Mouse (Mus musculus) forebrain, postnatal 0 days (tissue): Measurements from ENCODE around the gene Nfkbie. TPM values are rescaled to one million over a fixed set of nuclear protein-coding genes. Genes with fewer than 3 reads are reported as not detected.
A peak's percentile ranks its signal among the peaks of the same experiment; 100 is the strongest.

Experiments used
- ATAC-seq: fragments of 200-750 bp; cut with Nextera tagmentation; 2 replicates; pipeline ENCODE4 v1.8.0; 2017; ENCODE audit warnings: mild to moderate bottlenecking, moderate library complexity
- DNase-seq: peaks from one replicate; pipeline ENCODE4 v3.0.0-alpha.2; 2015
- H3K27ac ChIP-seq: fragments of 300-500 bp; sonication (generic); 2 replicates; pipeline ENCODE4 v1.5.1; 2014; ENCODE audit warnings: low read depth, mild to moderate bottlenecking, antibody characterized with exemption, low read length, moderate library complexity, mixed read lengths
- H3K27me3 ChIP-seq: fragments of 300-500 bp; sonication (generic); 2 replicates; pipeline ENCODE4 v1.6.1; 2014; ENCODE audit warnings: mild to moderate bottlenecking, low read length, mixed read lengths; ENCODE audit not compliant: insufficient read depth
- H3K36me3 ChIP-seq: fragments of 300-500 bp; sonication (generic); 2 replicates; pipeline ENCODE4 v1.6.1; 2014; ENCODE audit warnings: mild to moderate bottlenecking, moderate library complexity; ENCODE audit not compliant: insufficient read depth
- H3K4me1 ChIP-seq: fragments of 300-500 bp; sonication (generic); 2 replicates; pipeline ENCODE4 v1.6.1; 2014; ENCODE audit warnings: antibody characterized with exemption; ENCODE audit not compliant: insufficient read depth
- H3K4me2 ChIP-seq: fragments of 300-500 bp; sonication (generic); 2 replicates; pipeline ENCODE4 v1.6.1; 2014; ENCODE audit warnings: low read depth, mild to moderate bottlenecking, moderate library complexity
- H3K4me3 ChIP-seq: fragments of 300-500 bp; sonication (generic); 2 replicates; pipeline ENCODE4 v1.5.1; 2014; ENCODE audit warnings: low read depth, low read length, mixed read lengths
- H3K9ac ChIP-seq: fragments of 300-500 bp; sonication (generic); 2 replicates; pipeline ENCODE4 v1.6.1; 2014; ENCODE audit warnings: mild to moderate bottlenecking
- H3K9me3 ChIP-seq: fragments of 300-500 bp; sonication (generic); 2 replicates; pipeline ENCODE4 v1.6.1; 2016; ENCODE audit warnings: low read length
- CTCF ChIP-seq: sonication (generic); IDR thresholded peaks from 2 replicates; pipeline ENCODE4 v1.5.1; 2016; ENCODE audit warnings: antibody characterized with exemption, control low read depth, low read depth
- WGBS: fragments of 180-500 bp; shearing (Covaris S2); extraction: QIAGEN DNeasy Blood & Tissue Kit; methylation state at CpG from one replicate; pipeline ENCODE4 v1.1.7; 2014; 5-methylcytosine and 5-hydroxymethylcytosine counted together
- polyA plus RNA-seq: library from polyadenylated mRNA; unstranded; fragments of >200 nt; fragmentation: Nextera tagmentation; extraction: Ambion mirVana; gene quantifications from 2 replicates; pipeline ENCODE4 v1.2.1, GENCODE M21; 2015
- total RNA-seq: library from RNA; depleted of rRNA; stranded (reverse); fragments of >200 nt; gene quantifications from 2 replicates; pipeline ENCODE4 v1.2.3, GENCODE M21; 2014

The Nfkbie gene
- total and polyA plus RNA-seq, 2 experiments from 2014 or later = 2.7 to 2.8 TPM

DNA sequence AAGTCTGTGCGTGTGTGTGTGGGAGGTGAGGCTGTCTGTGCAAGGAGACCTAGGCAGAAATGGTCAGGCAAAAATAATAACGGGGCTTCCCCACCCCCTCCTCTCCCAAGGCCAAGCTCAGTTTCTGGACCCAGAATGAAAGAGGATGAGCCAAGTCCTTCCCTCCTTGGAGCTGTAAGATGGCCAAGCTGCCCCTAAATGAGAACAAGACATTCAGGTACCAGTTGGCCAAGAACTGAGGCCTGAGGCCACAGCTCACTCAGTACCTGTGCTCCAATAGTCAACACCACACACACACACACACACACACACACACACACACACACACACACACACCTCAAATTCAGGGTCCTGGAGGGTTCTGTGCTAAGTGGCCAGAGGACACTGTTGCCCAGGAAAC is 12.8 kb upstream of the Nfkbie start:
- no peak for TF ChIP-seq CTCF
- Histone ChIP-seq H3K4me1 (peaks cover 4% of the 10 kb centered on the region), H3K4me3 (no peak overlapping the region), H3K27ac (no peak overlapping the region), H3K36me3 (peaks cover 28% of the 10 kb centered on the region), H3K27me3 (no peaks in the 10 kb centered on the region), H3K9me3 (no peaks in the 10 kb centered on the region), H3K9ac (no peak overlapping the region), H3K4me2 (no peak overlapping the region)
- ATAC-seq (no peak), DNase-seq (no peak)
- 69% methylated on average over 2 of the region's 2 CpGs for WGBS

DNA sequence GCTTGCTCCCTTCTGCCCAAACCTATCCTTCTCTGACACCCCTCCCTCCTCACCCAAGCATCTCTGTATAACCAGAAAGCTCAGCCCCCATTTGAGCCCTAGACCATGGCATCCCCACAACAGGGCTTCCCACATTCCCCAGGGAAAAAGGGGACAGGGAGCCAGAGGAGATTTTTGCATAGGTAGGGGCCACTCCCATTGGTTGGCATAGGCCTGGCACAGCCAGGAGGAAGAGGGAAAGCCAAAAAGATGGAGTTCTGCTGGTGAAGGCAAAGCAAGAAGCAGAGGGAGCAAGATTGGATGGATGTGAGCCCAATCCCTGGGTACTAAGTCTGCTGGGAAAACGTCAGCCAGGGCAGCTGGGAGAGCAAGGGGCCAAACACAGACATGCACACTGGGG is 12.4 kb upstream of the Nfkbie start:
- WGBS = 27% methylated on average over 1 of the region's 1 CpGs
- Histone ChIP-seq H3K27ac (no peak overlapping the region), H3K9ac (no peak overlapping the region)

DNA sequence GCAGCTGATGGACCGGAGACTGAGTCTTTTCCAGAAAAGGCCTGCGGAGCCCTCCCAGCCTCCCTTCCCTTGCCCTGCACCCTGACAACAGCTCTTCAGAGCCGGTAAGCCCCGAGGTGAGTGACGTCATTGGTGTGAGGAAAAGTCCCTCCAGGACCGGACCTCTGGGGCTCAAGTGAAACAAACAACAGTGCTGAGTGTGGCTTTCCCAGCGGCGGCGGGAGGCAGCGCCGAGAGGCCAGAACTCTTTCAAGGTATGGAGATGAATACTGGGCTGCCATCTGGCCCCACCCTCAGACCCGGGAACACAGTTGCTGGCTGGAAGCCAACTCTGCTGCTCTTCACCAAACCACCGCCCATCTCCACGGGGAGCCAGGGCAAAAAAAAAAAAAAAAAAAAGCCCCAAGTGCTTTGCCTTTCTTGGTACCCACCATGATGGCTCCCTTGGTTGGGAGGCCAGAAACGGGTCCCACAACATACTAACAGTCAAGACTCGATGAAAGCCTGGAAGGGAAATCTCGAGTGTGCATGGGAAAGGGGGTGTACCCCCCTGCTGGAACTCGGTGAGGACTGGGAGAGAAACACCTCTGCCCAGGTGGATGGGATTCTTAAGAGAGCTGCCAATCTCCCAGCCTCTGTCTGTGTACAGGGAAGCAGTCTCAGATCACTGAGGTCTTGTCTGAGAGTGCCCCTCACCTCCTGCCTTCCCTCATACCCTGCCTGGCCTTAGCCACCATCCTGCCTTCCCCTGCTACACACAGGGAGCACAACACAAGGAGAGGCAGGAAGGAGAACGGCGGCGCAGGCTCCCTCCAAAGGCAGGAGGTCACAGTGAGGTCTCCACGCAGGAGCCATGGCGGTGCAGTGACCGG is 11.3 kb upstream of the Nfkbie start:
- no peak for DNase-seq
- H3K4me1 ChIP-seq = peaks cover 11% of the 10 kb centered on the region
- no peak overlapping the region for H3K4me3 ChIP-seq
- H3K9me3 ChIP-seq = no peaks in the 10 kb centered on the region
- peaks cover 28% of the 10 kb centered on the region for H3K36me3 ChIP-seq
- H3K4me2 ChIP-seq = 0 out of 2 replicates have a peak overlapping the region, but pooled peaks have one; percentile 15
- H3K9ac ChIP-seq = no peak overlapping the region
- no peak for ATAC-seq
- peak overlapping the region; percentile 5; the same call in 1 of the 2 replicates for H3K27ac ChIP-seq
- WGBS = 15% methylated on average over 24 of the region's 24 CpGs
- H3K27me3 ChIP-seq = no peaks in the 10 kb centered on the region
- TF ChIP-seq CTCF = no peak

More for the DNA sequence above, 12.4 kb upstream of the Nfkbie start:
- no peak for TF ChIP-seq CTCF
- no peaks in the 10 kb centered on the region for H3K27me3 ChIP-seq
- peaks cover 8% of the 10 kb centered on the region for H3K4me1 ChIP-seq
- H3K36me3 ChIP-seq = peaks cover 28% of the 10 kb centered on the region
- no peak overlapping the region for H3K4me2 ChIP-seq
- H3K9me3 ChIP-seq = no peaks in the 10 kb centered on the region
- no peak for DNase-seq
- no peak for ATAC-seq
- no peak overlapping the region for H3K4me3 ChIP-seq

DNA sequence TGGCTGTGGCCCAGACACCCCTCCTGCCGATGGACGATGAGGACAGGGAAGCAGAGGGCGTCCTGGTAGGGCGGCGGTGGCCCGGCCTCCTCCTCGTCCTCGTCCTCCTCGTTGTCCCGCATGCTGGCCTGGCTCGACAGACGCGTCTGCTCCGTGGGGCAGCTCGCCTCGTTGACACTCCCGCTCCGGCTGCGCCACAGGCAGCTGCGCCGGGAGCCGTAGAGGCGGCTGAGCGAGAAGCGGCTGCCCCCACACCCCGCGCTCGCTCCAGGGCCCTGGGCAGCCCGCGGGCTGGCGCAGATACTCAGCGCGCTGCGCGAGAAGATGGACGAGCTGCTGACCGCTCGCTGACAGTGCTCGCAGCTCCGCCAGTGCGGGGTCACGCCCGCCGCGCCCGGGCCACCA is 10.6 kb upstream of the Nfkbie start:
- no peaks in the 10 kb centered on the region for H3K9me3 ChIP-seq
- no peak for DNase-seq
- 0 out of 2 replicates have a peak overlapping the region, but pooled peaks have one; percentile 22 for H3K9ac ChIP-seq
- TF ChIP-seq CTCF = no peak
- H3K36me3 ChIP-seq = peaks cover 28% of the 10 kb centered on the region
- 15% methylated on average over 45 of the region's 46 CpGs for WGBS
- H3K4me3 ChIP-seq = no peak overlapping the region
- peaks cover 11% of the 10 kb centered on the region for H3K4me1 ChIP-seq
- H3K4me2 ChIP-seq = peak overlapping the region; percentile 15; the same call in 1 of the 2 replicates
- H3K27me3 ChIP-seq = no peaks in the 10 kb centered on the region
- no peak overlapping the region for H3K27ac ChIP-seq
- no peak for ATAC-seq

DNA sequence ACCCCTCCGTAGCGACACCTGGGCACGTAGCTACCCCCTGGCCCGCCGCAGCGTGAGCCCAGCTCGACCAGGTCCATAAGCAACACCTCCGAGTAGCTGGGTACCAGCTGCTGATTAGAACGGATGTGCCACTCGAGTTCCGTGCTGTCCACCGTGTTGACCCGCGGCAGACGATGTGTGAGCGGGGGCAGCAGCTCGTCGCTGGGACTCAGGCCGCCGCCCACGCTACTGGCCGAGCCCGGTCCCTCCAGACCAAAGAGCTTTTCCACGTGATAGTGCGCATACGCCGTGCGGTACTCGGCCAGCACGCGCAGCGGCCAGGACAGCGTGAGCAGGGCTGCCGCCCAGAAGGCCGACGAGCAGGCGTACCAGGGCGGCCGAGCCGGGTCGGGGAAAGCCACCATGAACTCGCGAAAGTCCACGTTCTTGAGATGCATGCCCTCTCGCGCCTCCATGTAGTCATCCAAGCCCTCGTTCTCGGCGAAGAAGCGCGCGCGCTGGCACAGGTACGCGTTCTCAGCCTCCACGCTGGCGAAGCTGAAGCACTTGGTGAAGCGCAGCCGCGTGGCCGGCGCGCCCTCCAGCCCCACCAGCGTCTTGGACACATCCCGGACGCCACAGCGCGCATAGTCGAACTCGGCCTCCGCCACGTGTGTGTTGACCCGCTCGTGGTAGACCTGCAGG is 10.1 kb upstream of the Nfkbie start:
- WGBS = 17% methylated on average over 73 of the region's 74 CpGs
- H3K27me3 ChIP-seq = no peaks in the 10 kb centered on the region
- no peak for DNase-seq
- H3K4me2 ChIP-seq = peak overlapping the region; percentile 15; the same call in 1 of the 2 replicates
- no peak for TF ChIP-seq CTCF
- H3K4me3 ChIP-seq = no peak overlapping the region
- H3K36me3 ChIP-seq = peaks cover 28% of the 10 kb centered on the region
- H3K4me1 ChIP-seq = peaks cover 11% of the 10 kb centered on the region
- no peak for ATAC-seq
- H3K27ac ChIP-seq = no peak overlapping the region
- H3K9ac ChIP-seq = 0 out of 2 replicates have a peak overlapping the region, but pooled peaks have one; percentile 22
- no peaks in the 10 kb centered on the region for H3K9me3 ChIP-seq

DNA sequence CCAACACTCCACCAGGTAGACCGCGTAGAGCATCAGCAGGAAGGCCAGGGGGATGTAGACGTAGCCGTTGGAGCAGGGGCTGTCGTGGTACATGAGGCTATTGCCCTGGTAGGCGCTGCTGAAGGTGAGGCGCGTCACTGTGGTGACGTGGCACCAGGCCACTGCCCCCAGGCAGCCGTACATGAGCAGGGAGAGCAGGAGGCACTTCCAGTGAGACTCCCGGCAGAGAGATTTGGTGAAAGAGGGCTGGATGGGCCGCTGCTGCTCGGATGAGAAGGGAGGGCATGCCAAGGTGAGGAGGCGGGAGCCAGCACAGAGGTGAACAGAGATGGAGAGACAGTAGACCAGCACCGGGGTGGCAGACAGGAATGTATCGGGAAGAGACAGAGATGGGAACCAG is 8.6 kb upstream of the Nfkbie start:
- whole genome bisulfite sequencing = 71% methylated on average over 16 of the region's 16 CpGs
- Histone ChIP-seq H3K4me3 (no peak overlapping the region), H3K4me1 (peaks cover 11% of the 10 kb centered on the region), H3K9ac (no peak overlapping the region), H3K4me2 (peak overlapping the region; percentile 55), H3K36me3 (peaks cover 28% of the 10 kb centered on the region), H3K27ac (no peak overlapping the region), H3K9me3 (no peaks in the 10 kb centered on the region), H3K27me3 (no peaks in the 10 kb centered on the region)
- TF ChIP-seq CTCF = no peak
- ATAC-seq (no peak), DNase-seq (no peak)
